Mouse (Mus musculus) brain, embryonic 14.5 days (tissue): ENCODE results near the gene Klk1.

Experiments
- CTCF ChIP-seq: fragments of 200-500 bp; IDR thresholded peaks from 2 replicates; pipeline ENCODE4 v1.5.1; 2012; ENCODE audit warnings: inconsistent platforms, mild to moderate bottlenecking, moderate library complexity, borderline replicate concordance; ENCODE audit not compliant: insufficient read depth, insufficient read length; ENCODE audit errors: extremely low read depth
- POLR2A ChIP-seq: fragments of 200-500 bp; IDR thresholded peaks from 2 replicates; pipeline ENCODE4 v1.6.1; 2012; ENCODE audit warnings: mild to moderate bottlenecking, inconsistent platforms, borderline replicate concordance; ENCODE audit not compliant: poor library complexity, insufficient read depth, insufficient read length, severe bottlenecking; ENCODE audit errors: extremely low read depth

DNA sequence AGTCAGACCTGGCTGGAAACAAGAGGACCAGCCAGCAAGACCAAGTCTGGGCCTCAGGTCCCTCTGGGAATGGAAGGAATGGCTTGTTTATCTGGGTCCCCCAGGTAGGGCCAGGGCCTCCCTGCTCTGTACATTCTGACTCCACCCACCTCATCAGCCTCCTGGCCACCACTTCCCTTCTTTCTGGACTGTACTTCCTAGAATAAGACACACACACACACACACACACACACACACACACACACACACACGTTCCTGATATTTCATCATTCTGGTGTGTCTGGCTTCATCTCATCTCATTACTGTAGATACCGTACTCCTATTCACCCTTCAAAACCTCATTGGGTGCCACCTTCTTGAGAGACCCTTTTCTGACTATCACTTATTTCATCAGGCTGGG, 44.2 kb downstream of the Klk1 start:
- TF ChIP-seq CTCF (no peak), POLR2A (no peak)
